Mouse (Mus musculus): ENCODE results near the gene Krba1. TPM values are rescaled to one million over a fixed set of nuclear protein-coding genes. Genes with fewer than 3 reads are reported as not detected.

The Krba1 gene
- 10 to 100 TPM; 18.7 to 21.0 TPM for total RNA-seq (2021)
- long read RNA-seq, experiment 1, full-length matches to known transcripts: 6 of 28 reads
- long read RNA-seq, experiment 1, partial matches to known transcripts: 7 of 28 reads
- long read RNA-seq, experiment 1, other reads (novel, unspliced or antisense): 15 of 28 reads
- long read RNA-seq, experiment 2, full-length matches to known transcripts: 6 of 27 reads
- long read RNA-seq, experiment 2, partial matches to known transcripts: 10 of 27 reads
- long read RNA-seq, experiment 2, other reads (novel, unspliced or antisense): 11 of 27 reads

DNA sequence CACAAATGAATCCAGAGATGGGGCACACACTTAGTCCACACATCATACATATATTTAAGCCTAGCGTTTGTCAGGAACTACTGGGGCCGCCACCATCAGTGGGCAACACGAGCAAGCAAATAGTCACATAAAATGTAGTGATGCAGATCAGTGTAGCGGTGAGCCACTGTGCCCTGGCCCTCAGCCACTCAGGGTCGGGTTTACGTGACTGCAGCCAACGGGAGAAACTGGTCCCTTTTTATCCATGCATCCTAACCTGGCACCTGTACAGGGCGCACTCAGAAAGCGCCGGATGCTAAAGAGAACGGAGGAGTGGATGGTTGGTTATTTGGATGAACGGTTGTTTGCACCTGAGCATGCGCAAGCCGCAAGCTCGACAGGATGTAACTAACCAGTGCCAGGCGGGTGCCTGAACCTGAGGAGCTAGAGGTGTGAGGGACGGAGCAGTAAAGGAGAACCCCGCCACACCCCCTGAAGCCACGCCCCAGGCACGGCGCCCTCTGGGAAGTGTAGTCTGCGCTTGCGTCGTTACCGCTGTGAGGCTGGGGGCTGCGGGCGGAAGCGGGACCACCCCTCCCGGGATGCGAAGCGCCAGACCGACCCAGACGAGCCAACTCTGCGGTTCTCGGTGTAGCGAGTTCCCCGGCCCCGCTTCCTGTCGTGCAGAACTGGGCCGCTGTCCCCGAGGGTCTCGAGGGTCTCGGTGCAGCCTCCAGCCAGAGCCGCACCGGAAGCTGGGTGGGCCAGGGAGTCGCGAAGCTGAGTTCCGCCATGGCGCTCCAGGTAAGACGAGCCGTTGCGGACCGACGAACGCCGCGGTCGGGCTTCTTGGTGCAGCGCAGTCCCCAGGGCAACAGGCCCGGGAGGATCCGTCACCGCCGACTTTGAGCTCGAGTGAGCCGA is at the start of gene Krba1:
Gene Krba1, plus strand, starts transcription at position 482 of the 903 bp plus-strand sequence.
- DNase-seq: peak; percentile 90
- peak within 1 kb of the TSS; percentile 97 for H3K27ac ChIP-seq
- intact Hi-C loops (cut with DNase I): loop anchor here (5.0 to 10.0 kb wide), 5 partner anchors 47 to 311 kb away; partner anchors contain the start of genes Lrrc61 and Zfp746
- peak within 1 kb of the TSS; percentile 99 for H3K4me3 ChIP-seq
- TF ChIP-seq CTCF (IDR thresholded peaks at IDR 0.05): no peak

DNA sequence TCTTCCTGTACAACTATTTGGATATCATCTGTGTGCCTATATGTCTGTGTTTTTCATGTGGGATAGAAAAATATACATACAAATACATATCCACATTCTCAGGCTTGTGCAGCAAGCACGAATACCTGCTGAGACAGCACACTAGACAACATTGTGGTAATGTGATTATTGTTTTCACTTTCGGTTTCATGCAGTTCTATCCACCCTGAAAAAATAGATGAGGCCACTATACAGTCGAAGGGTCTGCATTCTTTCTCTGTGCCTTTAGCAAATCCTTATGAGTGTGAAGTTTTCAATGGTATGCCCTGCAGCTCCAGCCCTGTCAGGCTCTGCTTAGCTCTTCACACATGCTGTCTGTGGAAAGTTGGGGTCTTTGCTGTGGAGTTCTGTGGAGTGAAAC is 36.5 kb upstream of the Krba1 start:
- TF ChIP-seq CTCF (IDR thresholded peaks at IDR 0.05): no peak
- no peak for DNase-seq
- no peak overlapping the region for H3K4me3 ChIP-seq
- H3K27ac ChIP-seq: no peak overlapping the region
- intact Hi-C loops (cut with DNase I): no loop called here

DNA sequence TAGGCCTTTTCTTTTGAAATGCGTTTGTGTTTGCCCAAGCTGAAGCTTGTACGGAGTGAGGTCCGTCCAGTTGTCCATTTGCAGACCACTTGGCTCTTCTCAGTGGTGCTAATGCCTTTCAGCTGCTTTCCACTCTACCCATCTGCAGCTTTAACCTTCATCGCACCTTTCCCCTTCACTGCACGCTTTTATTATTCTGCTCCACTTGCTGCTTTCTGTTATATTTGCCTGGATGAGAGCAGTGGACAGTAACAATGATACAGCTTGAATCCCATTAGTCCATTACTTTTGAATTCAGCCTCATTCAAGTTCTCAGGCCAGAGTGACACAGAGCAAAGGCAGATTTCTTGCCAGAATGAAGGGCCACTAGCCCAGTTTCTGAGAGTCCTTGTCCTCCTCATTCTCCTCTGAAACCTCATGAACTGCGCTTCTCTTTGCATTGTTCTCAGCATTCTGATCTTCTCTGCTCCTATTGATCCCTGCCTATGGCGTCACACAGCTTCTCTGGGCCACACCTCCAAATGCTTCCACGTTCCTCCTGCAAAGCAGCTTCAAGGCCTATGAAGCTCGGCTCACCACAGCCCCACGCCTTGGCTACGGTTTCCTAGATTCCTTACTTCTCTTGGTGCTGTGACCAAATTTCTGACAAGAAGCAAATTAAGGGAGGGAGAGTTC is 28.9 kb upstream of the Krba1 start:
- no peak overlapping the region for H3K27ac ChIP-seq
- no peak for DNase-seq
- no peak for TF ChIP-seq CTCF (IDR thresholded peaks at IDR 0.05)
- intact Hi-C loops (cut with DNase I): no loop called here
- no peak overlapping the region for H3K4me3 ChIP-seq

DNA sequence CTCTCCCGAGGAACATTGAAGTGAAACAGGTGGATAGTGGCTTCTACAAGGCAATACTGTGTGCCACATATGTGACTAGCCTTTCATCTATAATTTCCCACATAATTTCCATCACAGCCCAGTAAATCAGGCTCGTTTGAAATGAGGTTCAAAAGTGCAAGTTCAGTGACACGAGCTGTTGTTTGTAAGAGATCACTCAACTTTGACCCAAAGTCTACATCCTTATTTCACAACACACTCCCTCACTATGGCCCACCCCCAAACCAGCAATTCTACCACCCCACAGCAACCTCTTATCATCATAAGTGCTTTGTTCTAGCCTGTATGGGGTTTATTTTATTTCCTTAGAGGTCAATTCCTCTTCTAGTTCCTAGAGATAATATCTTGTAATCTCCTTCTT is 7.2 kb upstream of the Krba1 start:
- TF ChIP-seq CTCF (IDR thresholded peaks at IDR 0.05): no peak
- Histone ChIP-seq H3K27ac (no peak overlapping the region), H3K4me3 (no peak overlapping the region)
- DNase-seq: no peak
- intact Hi-C loops (cut with DNase I): no loop called here

DNA sequence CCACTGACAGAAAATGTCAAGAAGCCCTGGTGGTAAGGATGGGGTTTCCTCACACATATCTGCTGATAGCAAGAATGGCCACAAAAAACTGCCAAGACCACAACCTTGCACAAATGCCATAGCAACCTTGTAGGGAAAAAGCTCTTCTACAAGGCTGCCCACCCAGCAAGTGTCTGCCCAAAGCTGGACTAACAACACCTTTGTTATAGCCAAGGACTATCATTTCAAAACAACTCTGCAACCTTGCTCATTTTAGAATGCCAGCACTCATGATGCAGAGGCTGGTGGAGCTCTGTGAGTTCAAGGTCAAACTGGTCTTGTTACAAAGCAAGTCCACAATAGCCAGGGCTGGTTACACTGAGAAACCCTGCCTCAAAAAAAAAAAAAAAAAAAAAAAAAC is 1.6 kb upstream of the Krba1 start:
- H3K27ac ChIP-seq: no peak overlapping the region
- DNase-seq: no peak
- H3K4me3 ChIP-seq: no peak overlapping the region
- intact Hi-C loops (cut with DNase I): loop anchor here (10.0 kb wide), 1 partner anchor 309 kb away; the partner anchor contains the start of gene Zfp746
- no peak for TF ChIP-seq CTCF (IDR thresholded peaks at IDR 0.05)

DNA sequence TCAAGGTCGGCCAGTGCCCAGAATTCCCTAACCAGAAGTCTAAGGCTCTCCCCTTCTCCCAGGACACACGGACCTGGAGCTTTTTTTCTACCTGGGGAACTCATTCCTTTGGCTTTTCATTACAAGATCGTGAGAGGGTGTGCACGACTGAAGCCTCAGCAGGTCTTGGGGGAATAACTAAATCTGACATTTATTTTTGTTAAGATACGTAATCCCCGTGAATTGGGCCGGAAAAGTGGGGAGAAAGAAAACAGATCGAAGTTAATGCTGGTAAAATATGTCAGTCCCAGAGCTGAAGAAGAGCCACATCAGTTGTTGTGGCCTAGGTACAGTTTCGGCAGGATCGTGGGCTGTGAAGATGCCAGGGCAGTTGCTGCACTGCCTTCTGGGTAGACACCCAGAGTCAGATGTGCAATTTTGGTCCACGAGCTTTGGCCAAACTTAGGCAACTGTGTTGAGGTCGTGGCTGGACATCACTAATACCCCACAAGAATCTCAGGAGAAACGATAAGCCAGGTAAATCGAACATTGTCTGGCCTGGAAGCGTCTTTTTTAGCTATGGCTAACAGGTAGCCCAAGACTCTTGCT is 716 bp downstream of the Krba1 start:
- peak overlapping the region; percentile 99 for H3K4me3 ChIP-seq
- intact Hi-C loops (cut with DNase I): loop anchor here (5.0 to 10.0 kb wide), 5 partner anchors 46 to 311 kb away; partner anchors contain the start of genes Lrrc61 and Zfp746
- TF ChIP-seq CTCF (IDR thresholded peaks at IDR 0.05): no peak
- peak; percentile 63 for DNase-seq
- H3K27ac ChIP-seq: peak overlapping the region; percentile 97

DNA sequence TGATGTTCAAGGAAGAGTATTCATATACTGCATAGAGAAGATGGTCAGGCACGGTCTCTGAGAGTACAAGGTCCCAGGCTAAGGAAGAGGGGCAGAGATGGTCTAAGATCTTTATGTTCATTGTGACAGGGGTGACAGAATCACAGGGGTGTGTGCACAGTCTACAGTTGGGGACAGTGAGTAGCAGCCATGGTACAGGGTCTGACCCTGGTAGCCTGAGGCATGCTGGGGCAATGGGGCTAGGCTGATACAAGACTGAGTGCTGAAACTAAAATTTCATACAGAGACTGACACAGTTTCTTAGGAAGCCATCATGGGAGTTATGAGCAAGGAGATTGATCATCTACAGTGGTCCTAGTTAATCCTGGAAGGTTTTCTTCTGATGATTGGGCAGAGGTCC is 1.3 kb downstream of the Krba1 start:
- intact Hi-C loops (cut with DNase I): loop anchor here (5.0 to 10.0 kb wide), 5 partner anchors 46 to 312 kb away; partner anchors contain the start of genes Lrrc61 and Zfp746
- no peak for TF ChIP-seq CTCF (IDR thresholded peaks at IDR 0.05)
- Histone ChIP-seq H3K4me3 (peak overlapping the region; percentile 99), H3K27ac (peak overlapping the region; percentile 97)
- DNase-seq: no peak

DNA sequence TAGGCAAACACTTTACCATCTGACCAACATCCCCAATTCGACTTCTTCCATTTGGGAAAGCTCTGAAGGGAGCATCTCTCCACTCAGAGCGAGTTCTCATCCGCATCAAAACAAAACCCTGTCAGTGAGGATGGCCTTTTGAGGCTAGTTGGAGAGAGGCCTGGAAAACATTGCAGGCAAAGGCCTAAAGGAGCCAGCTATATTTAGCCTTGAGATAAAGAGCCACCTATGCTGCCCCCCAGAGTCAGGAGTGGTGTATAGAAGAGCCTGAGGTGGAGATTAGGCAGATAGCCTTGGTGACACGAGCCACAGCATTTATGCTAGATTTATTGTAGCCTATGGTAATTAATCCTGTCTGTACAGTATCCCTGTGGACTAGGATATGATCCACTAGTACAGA is 1.9 kb downstream of the Krba1 start:
- intact Hi-C loops (cut with DNase I): loop anchor here (5.0 to 10.0 kb wide), 5 partner anchors 45 to 313 kb away; partner anchors contain the start of genes Lrrc61 and Zfp746
- peak; percentile 68 for DNase-seq
- TF ChIP-seq CTCF (IDR thresholded peaks at IDR 0.05): peak; percentile 67
- Histone ChIP-seq H3K4me3 (peak overlapping the region; percentile 99), H3K27ac (peak overlapping the region; percentile 97)

DNA sequence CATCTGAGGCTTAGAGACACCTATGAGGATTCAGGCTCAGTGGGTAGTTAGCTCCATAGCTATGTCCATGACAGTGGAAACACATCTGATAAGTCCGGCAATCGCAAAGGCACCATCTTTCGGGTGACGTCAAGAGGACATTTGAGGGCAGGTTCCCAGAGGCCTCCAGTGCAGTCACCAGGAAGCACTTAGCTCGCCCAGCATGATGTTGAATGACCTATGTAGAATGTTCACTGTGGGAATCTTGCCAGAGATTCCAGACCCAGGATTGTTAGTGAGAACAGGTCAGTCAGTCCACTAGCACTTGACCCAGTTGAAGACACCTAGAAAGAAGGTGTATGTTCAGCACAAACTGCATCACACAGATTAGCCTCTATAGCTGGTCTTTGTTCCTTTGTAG is 4.5 kb downstream of the Krba1 start:
- H3K27ac ChIP-seq: peak overlapping the region; percentile 97
- TF ChIP-seq CTCF (IDR thresholded peaks at IDR 0.05): no peak
- intact Hi-C loops (cut with DNase I): loop anchor here (5.0 to 10.0 kb wide), 5 partner anchors 42 to 315 kb away; partner anchors contain the start of genes Lrrc61 and Zfp746
- no peak for DNase-seq
- H3K4me3 ChIP-seq: no peak overlapping the region

DNA sequence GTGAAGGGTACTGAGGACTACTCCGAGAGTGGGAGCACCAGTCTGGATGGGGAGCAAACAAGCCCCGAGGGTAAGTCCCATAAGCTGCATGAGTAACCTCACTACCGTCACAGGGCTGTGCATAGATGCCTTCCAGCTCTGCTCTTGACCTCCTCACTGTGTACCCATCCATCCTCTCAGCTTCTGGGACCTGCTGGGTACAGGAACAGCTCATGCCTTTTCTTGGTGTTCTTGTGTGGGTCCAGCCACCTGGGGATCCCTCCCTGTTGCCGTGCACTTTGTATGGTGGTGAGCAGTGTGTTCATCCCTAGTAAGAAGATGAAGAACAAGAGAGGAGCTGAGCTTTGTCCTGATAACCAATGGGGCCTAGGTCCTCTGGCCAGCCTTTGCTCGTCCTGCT is 8.7 kb downstream of the Krba1 start:
- intact Hi-C loops (cut with DNase I): no loop called here
- peak overlapping the region; percentile 97 for H3K27ac ChIP-seq
- H3K4me3 ChIP-seq: no peak overlapping the region
- no peak for TF ChIP-seq CTCF (IDR thresholded peaks at IDR 0.05)
- no peak for DNase-seq

DNA sequence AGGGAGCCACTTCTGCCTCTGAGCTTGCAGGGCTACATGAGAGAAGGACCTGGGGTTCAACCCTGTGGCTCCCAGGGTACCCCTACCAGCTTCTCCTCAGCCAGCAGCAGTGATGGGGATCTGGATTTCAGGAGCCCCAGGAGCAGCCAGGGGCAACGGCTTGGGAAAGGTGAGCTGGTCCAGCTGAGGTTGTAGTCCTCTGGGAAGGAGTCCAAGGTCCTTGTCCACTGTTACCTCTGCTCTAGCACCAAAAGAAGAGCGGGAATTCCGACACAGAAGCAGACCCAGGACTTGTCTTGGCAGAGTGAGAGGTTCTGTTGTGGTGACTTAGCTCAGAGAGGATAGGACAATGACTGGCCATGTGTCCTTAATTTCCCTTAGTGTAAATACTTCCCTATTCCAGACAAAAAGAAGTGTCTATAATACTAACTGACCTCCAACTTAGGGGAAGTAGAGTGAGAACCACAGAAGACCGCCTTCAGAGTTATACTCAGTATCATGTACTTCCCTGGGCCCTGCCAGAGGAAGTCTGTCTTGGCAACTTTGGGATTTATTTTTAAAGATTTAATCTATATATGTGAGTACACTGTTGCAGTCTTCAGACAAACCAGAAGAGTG is 14.4 kb downstream of the Krba1 start:
- Histone ChIP-seq H3K27ac (peak overlapping the region; percentile 91), H3K4me3 (no peak overlapping the region)
- no peak for TF ChIP-seq CTCF (IDR thresholded peaks at IDR 0.05)
- intact Hi-C loops (cut with DNase I): no loop called here
- DNase-seq: peak; percentile 14
